Mouse (Mus musculus) heart, postnatal 0 days (tissue): ENCODE measurements around the gene Wdr90. TPM values are rescaled to one million over a fixed set of nuclear protein-coding genes. Genes with fewer than 3 reads are reported as not detected.
A peak's percentile ranks its signal among the peaks of the same experiment; 100 is the strongest.
"Not testable (repeated sequence)": the region's sequence is repeated elsewhere in the genome, so short reads cannot be mapped to it uniquely, and the experiment has no call there.

Source experiments
- ATAC-seq: fragments of 200-750 bp; cut with Nextera tagmentation; 2 replicates; pipeline ENCODE4 v1.8.0; 2017; ENCODE audit warnings: low read depth, moderate number of reproducible peaks, moderate library complexity; ENCODE audit not compliant: insufficient read depth
- DNase-seq: peaks from one replicate; pipeline ENCODE4 v3.0.0-alpha.2; 2016; ENCODE audit warnings: low spot score
- H3K27ac ChIP-seq: fragments of 300-500 bp; sonication (generic); 2 replicates; pipeline ENCODE4 v1.5.1; 2014; ENCODE audit warnings: low read depth, mild to moderate bottlenecking
- H3K27me3 ChIP-seq: fragments of 300-500 bp; sonication (generic); 2 replicates; pipeline ENCODE4 v1.6.1; 2014; ENCODE audit warnings: low read length, mixed read lengths; ENCODE audit not compliant: control insufficient read depth, insufficient read depth
- H3K36me3 ChIP-seq: fragments of 300-500 bp; sonication (generic); replicated peaks from 2 replicates; pipeline ENCODE4 v1.6.1; 2014; ENCODE audit warnings: low read length, mixed read lengths; ENCODE audit not compliant: control insufficient read depth, insufficient read depth
- H3K4me1 ChIP-seq: fragments of 300-500 bp; sonication (generic); 2 replicates; pipeline ENCODE4 v1.6.1; 2014; ENCODE audit warnings: antibody characterized with exemption; ENCODE audit not compliant: control insufficient read depth, insufficient read depth
- H3K4me2 ChIP-seq: fragments of 300-500 bp; sonication (generic); 2 replicates; pipeline ENCODE4 v1.6.1; 2014; ENCODE audit warnings: low read depth, mild to moderate bottlenecking, low read length, moderate library complexity
- H3K4me3 ChIP-seq: fragments of 300-500 bp; sonication (generic); 2 replicates; pipeline ENCODE4 v1.5.1; 2014; ENCODE audit warnings: low read depth, low read length
- H3K9ac ChIP-seq: fragments of 300-500 bp; sonication (generic); replicated peaks from 2 replicates; pipeline ENCODE4 v1.6.1; 2014; ENCODE audit warnings: low read depth, low read length, mixed read lengths
- H3K9me3 ChIP-seq: fragments of 300-500 bp; sonication (generic); replicated peaks from 2 replicates; pipeline ENCODE4 v1.6.1; 2016; ENCODE audit warnings: low read length; ENCODE audit not compliant: control insufficient read depth
- CTCF ChIP-seq: IDR thresholded peaks from 2 replicates; pipeline ENCODE4 v1.5.1; 2016; ENCODE audit warnings: antibody characterized with exemption, control low read depth, low read depth
- EP300 ChIP-seq: IDR thresholded peaks from 2 replicates; pipeline ENCODE4 v1.6.1; 2016; ENCODE audit warnings: antibody characterized with exemption, low read depth
- WGBS: fragments of 180-500 bp; shearing (Covaris S2); extraction: QIAGEN DNeasy Blood & Tissue Kit; methylation state at CpG from one replicate; pipeline ENCODE4 v1.1.7; 2014; 5-methylcytosine and 5-hydroxymethylcytosine counted together
- polyA plus RNA-seq: library from polyadenylated mRNA; unstranded; fragments of >200 nt; fragmentation: Nextera tagmentation; extraction: Ambion mirVana; gene quantifications from 2 replicates; pipeline ENCODE4 v1.2.1, GENCODE M21; 2015
- total RNA-seq: library from RNA; depleted of rRNA; stranded (reverse); fragments of >200 nt; gene quantifications from 2 replicates; pipeline ENCODE4 v1.2.3, GENCODE M21; 2014; ENCODE audit warnings: low replicate concordance

The Wdr90 gene
- total and polyA plus RNA-seq, 2 experiments from 2014 or later, result 4.2 to 19.3 TPM

DNA sequence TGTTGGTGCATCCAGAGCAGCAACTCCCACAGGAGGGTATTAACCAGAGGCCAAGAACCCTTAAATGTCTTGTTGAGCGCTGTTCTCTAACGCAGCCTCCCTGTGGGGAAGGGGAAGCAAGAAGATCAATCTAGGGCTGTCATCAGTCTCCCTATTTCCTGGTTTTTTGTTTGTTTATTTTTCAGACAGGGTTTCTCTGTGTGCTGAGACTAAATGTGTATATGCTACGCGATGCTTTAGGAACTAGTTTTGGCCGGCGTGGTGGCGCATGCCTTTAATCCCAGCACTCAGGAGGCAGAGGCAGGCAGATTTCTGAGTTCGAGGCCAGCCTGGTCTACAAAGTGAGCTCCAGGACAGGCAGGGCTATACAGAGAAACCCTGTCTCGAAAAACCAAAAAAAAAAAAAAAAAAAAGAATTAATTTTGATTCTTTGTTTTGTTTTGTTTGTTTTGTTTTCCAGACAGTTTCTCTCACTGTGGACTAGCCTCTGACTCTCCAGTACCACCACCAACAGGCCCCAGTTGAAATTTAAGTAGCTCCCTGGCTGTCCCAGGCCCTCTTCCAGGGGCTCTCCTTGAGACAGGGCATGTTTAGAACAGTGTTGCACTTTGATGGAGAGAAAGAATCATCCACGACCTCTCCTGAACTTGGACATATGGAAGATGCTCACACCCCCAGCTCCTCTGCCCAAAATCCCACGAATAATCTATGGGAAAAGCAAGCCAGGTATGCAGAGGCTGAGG lies 12.3 kb upstream of the Wdr90 start:
- Histone ChIP-seq H3K4me3 (no peak overlapping the region), H3K27ac (0 out of 2 replicates have a peak overlapping the region, but pooled peaks have one; percentile 21), H3K9me3 (no peaks in the 10 kb centered on the region), H3K4me1 (peaks cover 18% of the 10 kb centered on the region; the same call in 1 of the 2 replicates), H3K36me3 (no peaks in the 10 kb centered on the region), H3K27me3 (no peaks in the 10 kb centered on the region), H3K4me2 (no peak overlapping the region), H3K9ac (no peak overlapping the region)
- no peak for TF ChIP-seq EP300
- TF ChIP-seq CTCF, result no peak
- ATAC-seq (no peak), DNase-seq (no peak)
- 76% methylated on average over 11 of the region's 11 CpGs for WGBS

DNA sequence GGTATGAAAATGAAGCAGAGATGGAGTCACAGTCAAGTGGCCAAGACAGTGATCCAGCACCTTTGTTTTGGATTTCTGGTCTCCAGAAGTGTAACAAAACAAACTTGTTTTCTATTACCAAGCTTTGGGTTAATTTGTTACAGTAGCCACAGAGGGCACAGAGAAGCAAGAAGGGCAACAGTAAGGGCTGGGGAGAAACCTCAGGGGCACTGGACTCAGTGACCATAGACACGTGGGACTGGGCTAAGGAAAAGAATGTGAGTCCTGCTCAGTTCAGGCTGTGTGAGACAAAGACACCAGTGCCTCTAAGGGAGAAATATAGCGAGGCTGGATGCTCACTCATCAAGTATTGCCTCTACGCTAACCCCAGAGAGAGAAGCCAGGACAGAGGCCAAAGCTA lies 11.4 kb upstream of the Wdr90 start:
- Histone ChIP-seq H3K4me3 (no peak overlapping the region), H3K4me1 (peaks cover 18% of the 10 kb centered on the region; the same call in 1 of the 2 replicates), H3K9ac (no peak overlapping the region), H3K27ac (no peak overlapping the region), H3K36me3 (no peaks in the 10 kb centered on the region), H3K27me3 (no peaks in the 10 kb centered on the region), H3K4me2 (no peak overlapping the region), H3K9me3 (no peaks in the 10 kb centered on the region)
- WGBS, result 81% methylated on average over 3 of the region's 3 CpGs
- DNase-seq (no peak), ATAC-seq (no peak)
- TF ChIP-seq CTCF (no peak), EP300 (no peak)

DNA sequence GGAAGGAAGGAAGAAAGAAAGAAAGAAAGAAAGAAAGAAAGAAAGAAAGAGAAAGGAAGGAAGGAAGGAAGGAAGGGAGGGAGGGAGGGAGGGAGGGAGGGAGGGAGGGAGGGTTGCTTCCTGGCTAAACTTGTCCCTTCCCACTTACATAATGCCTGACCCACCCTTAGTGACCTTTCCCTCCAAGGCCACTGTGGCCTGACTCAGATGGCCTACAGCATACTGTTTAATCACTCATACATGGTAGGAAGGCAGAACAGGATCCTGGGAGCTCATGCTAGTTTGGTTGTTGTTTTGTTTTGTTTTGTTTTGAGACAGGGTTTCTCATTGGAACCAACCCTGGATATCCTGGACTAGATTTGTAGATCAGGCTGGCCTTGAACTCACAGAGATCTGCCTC lies 10.3 kb upstream of the Wdr90 start:
- not testable (repeated sequence) for H3K9ac ChIP-seq, ATAC-seq, H3K9me3 ChIP-seq, H3K4me3 ChIP-seq, H3K36me3 ChIP-seq, H3K4me2 ChIP-seq, DNase-seq, H3K27me3 ChIP-seq, H3K27ac ChIP-seq
- H3K4me1 ChIP-seq, result peaks cover 23% of the 10 kb centered on the region

DNA sequence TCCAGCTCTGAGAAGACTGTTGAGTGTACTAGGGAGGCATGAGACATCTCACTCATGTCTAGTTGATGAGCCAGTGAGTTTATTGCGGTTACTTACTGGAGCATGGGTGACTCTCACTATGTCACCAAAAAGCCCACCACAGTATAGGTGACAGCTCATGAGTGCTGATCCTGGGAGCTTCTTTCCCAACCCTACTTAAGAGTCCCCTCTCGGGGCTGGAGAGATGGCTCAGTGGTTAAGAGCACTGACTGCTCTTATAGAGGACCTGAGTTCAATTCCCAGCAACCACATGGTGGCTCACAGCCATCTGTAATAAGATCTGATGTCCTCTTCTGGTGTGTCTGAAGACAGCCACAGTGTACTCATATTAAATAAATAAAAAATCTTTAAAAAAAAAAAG lies 8.7 kb upstream of the Wdr90 start:
- WGBS, result 90% methylated on average over 2 of the region's 2 CpGs

DNA sequence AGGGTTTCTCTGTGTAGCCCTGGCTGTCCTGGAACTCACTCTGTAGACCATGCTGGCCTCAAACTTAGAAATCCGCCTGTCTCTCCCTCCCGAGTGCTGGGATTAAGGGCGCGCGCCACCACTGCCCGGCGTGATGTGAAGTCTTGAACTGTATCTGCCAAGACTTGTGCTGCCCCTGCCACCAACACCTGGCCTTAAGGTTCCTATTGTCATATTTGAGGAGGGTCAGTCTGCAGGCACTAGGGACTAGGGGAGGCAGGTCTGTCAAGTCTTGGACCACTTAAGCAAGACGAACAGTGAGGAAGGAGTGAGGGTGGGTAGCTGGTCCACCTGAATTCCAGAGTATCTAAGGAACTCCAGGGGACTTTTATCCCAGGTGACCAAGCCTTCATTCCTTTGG lies 8.2 kb upstream of the Wdr90 start:
- Histone ChIP-seq H3K9ac (no peak overlapping the region), H3K27ac (no peak overlapping the region), H3K9me3 (no peaks in the 10 kb centered on the region), H3K36me3 (0 out of 2 replicates have a peak, but pooled peaks cover 5% of the 10 kb centered on the region), H3K4me2 (no peak overlapping the region), H3K4me3 (no peak overlapping the region), H3K27me3 (no peaks in the 10 kb centered on the region), H3K4me1 (peaks cover 17% of the 10 kb centered on the region)
- no peak for TF ChIP-seq CTCF
- no peak for TF ChIP-seq EP300
- 83% methylated on average over 8 of the region's 8 CpGs for WGBS
- ATAC-seq, result no peak
- no peak for DNase-seq

More for the DNA sequence above, 8.7 kb upstream of the Wdr90 start:
- no peak overlapping the region for H3K9ac ChIP-seq
- no peaks in the 10 kb centered on the region for H3K27me3 ChIP-seq
- H3K9me3 ChIP-seq, result no peaks in the 10 kb centered on the region
- no peak overlapping the region for H3K4me3 ChIP-seq
- peaks cover 20% of the 10 kb centered on the region for H3K4me1 ChIP-seq
- TF ChIP-seq EP300 (no peak), CTCF (no peak)
- ATAC-seq (no peak), DNase-seq (no peak)
- no peak overlapping the region for H3K4me2 ChIP-seq
- no peak overlapping the region for H3K27ac ChIP-seq
- H3K36me3 ChIP-seq, result 0 out of 2 replicates have a peak, but pooled peaks cover under 1% of the 10 kb centered on the region
